Mouse (Mus musculus) olfactory bulb, adult 2 months (tissue): Measurements from ENCODE around the gene Sdc4. TPM values are rescaled to one million over a fixed set of nuclear protein-coding genes. Genes with fewer than 3 reads are reported as not detected.

Source experiments
- H3K27ac ChIP-seq: fragments of 200-500 bp; 2 replicates; pipeline ENCODE4 v1.5.1; 2012; ENCODE audit warnings: low read depth, low read length; ENCODE audit not compliant: insufficient read depth
- H3K4me1 ChIP-seq: fragments of 200-500 bp; 2 replicates; pipeline ENCODE4 v1.6.1; 2012; ENCODE audit warnings: low read length; ENCODE audit not compliant: control insufficient read depth, insufficient read depth
- H3K4me3 ChIP-seq: fragments of 200-500 bp; 2 replicates; pipeline ENCODE4 v1.5.1; 2012; ENCODE audit warnings: mild to moderate bottlenecking, low read depth, low read length, moderate library complexity; ENCODE audit not compliant: insufficient read depth
- CTCF ChIP-seq: fragments of 200-500 bp; IDR thresholded peaks from 2 replicates; pipeline ENCODE4 v1.5.1; 2012; ENCODE audit warnings: low read depth, mild to moderate bottlenecking, low read length, moderate library complexity; ENCODE audit not compliant: insufficient read depth
- POLR2A ChIP-seq: fragments of 200-500 bp; IDR thresholded peaks from 2 replicates; pipeline ENCODE4 v1.6.1; 2012; ENCODE audit warnings: mild to moderate bottlenecking, low read depth, low read length, moderate library complexity; ENCODE audit not compliant: insufficient read depth
- WGBS: fragments of 180-500 bp; shearing (Covaris S2); methylation state at CpG from one replicate; pipeline ENCODE4 v1.1.7; 2018; 5-methylcytosine and 5-hydroxymethylcytosine counted together
- polyA plus RNA-seq: library from polyadenylated mRNA; stranded (reverse); fragments of >200 nt; gene quantifications from 2 replicates; pipeline ENCODE4 v1.2.4, GENCODE M21; 2012; ENCODE audit warnings: low replicate concordance; ENCODE audit not compliant: missing spikeins, insufficient read depth, insufficient read length

Sdc4 gene
- polyA plus RNA-seq, 1 experiment, result 124 TPM

DNA sequence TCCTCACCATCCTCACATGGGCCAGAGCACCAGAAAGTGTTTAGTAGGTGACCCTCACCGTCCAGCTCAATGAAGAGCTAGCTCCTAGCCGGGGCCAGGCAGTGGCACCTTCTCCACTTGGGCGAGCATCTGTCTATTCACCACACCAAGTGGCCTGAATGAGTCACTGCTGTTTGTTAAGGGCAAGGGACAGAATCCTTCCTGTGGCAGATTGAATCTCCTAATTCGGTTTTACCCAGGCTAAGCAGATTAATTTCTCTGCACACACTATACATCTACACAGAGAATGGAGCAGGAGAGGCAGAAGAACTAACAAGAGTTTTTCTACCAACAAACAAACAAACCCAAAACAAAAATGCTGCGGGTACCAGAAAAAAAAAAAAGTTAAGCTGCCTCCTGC is 16.7 kb downstream of the Sdc4 start:
- Histone ChIP-seq H3K4me1 (peaks cover 18% of the 10 kb centered on the region), H3K4me3 (no peak overlapping the region), H3K27ac (no peak overlapping the region)
- TF ChIP-seq POLR2A (no peak), CTCF (no peak)
- 88% methylated on average over 5 of the region's 5 CpGs for WGBS

- no peak overlapping the region for H3K4me3 ChIP-seq
- H3K4me1 ChIP-seq, result peaks cover 12% of the 10 kb centered on the region
- H3K27ac ChIP-seq, result no peak overlapping the region
- 43% methylated on average over 12 of the region's 12 CpGs for WGBS
- TF ChIP-seq POLR2A (no peak), CTCF (no peak)
These were observed 17.6 kb downstream of the Sdc4 start for GRCm38 (mm10) chr2:164426121-164426520.

GRCm38 (mm10) chr2:164425401-164425800 is 18.3 kb downstream of the Sdc4 start:
- Histone ChIP-seq H3K4me1 (peaks cover 5% of the 10 kb centered on the region), H3K27ac (no peak overlapping the region), H3K4me3 (no peak overlapping the region)
- no peak for TF ChIP-seq CTCF
- TF ChIP-seq POLR2A, result no peak
- 80% methylated on average over 5 of the region's 5 CpGs for WGBS

DNA sequence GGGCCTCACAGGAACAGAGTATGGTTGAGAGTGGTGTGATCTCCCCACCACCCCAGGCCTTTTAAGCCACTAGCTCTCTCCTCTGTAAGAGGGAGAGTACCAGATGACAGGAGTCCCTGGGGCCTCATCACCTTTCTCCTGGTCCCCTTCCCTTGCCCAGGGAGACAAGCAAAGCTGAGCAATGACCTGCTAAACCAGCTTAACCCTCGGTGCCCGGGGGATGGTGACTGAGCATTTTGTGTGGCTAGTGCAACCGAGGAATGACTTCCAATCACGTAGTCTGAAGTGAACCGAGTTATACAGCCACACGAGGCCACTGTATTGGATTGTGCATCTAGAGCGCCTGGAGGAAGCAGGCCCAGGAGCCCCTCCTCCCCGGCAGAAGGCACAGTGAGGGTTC is 19.3 kb downstream of the Sdc4 start:
- H3K4me1 ChIP-seq, result 0 out of 2 replicates have a peak, but pooled peaks cover 5% of the 10 kb centered on the region
- no peak overlapping the region for H3K4me3 ChIP-seq
- TF ChIP-seq CTCF, result no peak
- TF ChIP-seq POLR2A, result no peak
- 91% methylated on average over 8 of the region's 8 CpGs for WGBS
- H3K27ac ChIP-seq, result no peak overlapping the region

DNA sequence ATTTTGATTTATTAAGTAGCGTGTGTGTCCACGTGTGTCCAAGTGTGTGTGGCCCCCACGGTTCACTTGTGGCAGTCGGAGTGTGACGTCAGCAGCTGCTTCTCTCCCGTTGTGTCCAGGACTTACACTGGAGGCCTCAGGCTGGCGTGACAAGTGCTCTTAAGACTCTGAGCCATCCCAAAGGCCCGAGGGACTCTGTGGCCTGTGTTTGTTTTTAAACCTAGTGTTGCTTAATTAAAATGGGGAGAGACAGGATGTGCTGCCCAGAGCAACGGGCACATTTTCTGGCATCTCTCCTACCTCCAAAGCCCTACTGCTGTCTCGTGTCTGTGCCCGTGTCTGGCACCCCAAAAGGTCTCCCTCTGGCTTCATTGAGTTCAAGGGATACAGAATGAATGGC is 20.2 kb downstream of the Sdc4 start:
- H3K4me3 ChIP-seq, result no peak overlapping the region
- H3K4me1 ChIP-seq, result 0 out of 2 replicates have a peak, but pooled peaks cover 5% of the 10 kb centered on the region
- no peak for TF ChIP-seq POLR2A
- TF ChIP-seq CTCF, result no peak
- WGBS, result 81% methylated on average over 11 of the region's 11 CpGs
- H3K27ac ChIP-seq, result no peak overlapping the region

DNA sequence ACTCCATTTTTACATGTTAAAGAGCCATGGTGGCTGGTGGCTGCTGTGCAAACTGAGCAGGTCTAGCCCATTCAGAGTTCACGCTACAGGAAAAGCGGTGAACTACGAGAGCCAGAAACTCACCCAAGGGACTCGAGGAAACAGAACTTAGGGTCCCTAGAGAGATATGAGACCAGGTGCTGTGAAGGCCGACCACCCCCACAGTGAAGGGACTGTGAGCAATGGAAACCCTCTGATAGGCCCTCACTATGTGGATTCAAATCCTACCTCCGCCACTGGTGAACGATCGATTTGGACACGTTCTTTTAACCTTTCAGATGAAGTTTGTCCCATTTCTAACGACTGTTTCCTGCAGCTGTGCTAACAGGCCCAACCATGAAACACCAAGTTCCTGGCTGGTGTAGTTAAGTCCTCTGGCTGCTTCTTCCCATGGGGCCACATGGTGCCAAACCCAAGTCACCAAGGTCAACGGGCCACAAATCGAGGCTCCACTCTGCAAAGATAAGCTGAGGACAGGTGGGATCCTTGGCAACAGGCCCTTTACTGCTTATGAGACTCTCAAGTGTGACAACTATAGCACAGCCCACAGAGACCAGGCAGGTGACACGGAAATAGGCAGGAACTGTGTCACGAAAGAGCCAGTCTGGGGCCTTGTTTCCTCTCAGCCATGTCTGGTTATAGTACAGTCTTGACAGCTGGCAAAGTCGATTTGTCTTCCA is 20.9 kb downstream of the Sdc4 start:
- Histone ChIP-seq H3K27ac (no peak overlapping the region), H3K4me3 (no peak overlapping the region), H3K4me1 (0 out of 2 replicates have a peak, but pooled peaks cover 5% of the 10 kb centered on the region)
- TF ChIP-seq CTCF, result no peak
- TF ChIP-seq POLR2A, result no peak
- 92% methylated on average over 15 of the region's 15 CpGs for WGBS

DNA sequence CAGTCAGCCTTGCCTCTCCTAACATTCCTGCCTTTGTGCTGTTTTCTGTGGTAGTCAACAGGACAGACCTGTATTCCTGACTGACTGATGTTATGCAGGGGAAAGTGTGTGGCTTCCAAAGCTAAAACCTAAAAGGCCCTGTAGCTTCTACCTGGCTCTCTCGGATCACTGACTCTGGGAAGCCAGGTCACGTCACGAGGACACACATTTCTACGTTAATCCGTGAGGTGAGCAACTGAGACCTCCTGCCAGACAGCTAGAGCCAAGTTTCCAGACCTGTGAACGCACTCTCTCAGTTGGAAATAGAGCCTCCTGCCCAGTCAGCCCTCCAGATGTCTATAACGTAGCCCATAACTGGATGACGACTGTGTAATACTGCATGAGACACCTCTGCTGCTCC is 21.7 kb downstream of the Sdc4 start:
- Histone ChIP-seq H3K4me1 (0 out of 2 replicates have a peak, but pooled peaks cover 5% of the 10 kb centered on the region), H3K27ac (no peak overlapping the region), H3K4me3 (no peak overlapping the region)
- TF ChIP-seq CTCF, result no peak
- 88% methylated on average over 8 of the region's 8 CpGs for WGBS

GRCm38 (mm10) chr2:164421306-164421705 is 22.4 kb downstream of the Sdc4 start:
- Histone ChIP-seq H3K27ac (no peak overlapping the region), H3K4me1 (0 out of 2 replicates have a peak, but pooled peaks cover 5% of the 10 kb centered on the region), H3K4me3 (no peak overlapping the region)
- no peak for TF ChIP-seq CTCF
- no peak for TF ChIP-seq POLR2A
- 92% methylated on average over 7 of the region's 7 CpGs for WGBS

- H3K4me3 ChIP-seq, result no peak overlapping the region
- WGBS, result 17% methylated on average over 3 of the region's 3 CpGs
- TF ChIP-seq CTCF, result no peak
- TF ChIP-seq POLR2A, result no peak
- 0 out of 2 replicates have a peak, but pooled peaks cover under 1% of the 10 kb centered on the region for H3K4me1 ChIP-seq
- H3K27ac ChIP-seq, result no peak overlapping the region
These were observed 24.2 kb downstream of the Sdc4 start for GRCm38 (mm10) chr2:164419489-164419888.
